Mouse (Mus musculus) 3T3-L1 (cell line): ENCODE data around the gene Wwox.

ENCODE experiments used
- DNase-seq: peaks from one replicate; pipeline ENCODE4 v3.0.0-alpha.2; 2015; ENCODE audit warnings: low read depth, low spot score

Gene Wwox

GRCm38 (mm10) chr8:114594811-114595210 is 155.4 kb downstream of the Wwox start:
- DNase-seq: peak; percentile 27

GRCm38 (mm10) chr8:114599555-114599954 is 160.1 kb downstream of the Wwox start:
- no peak for DNase-seq

- DNase-seq: no peak
Measured at GRCm38 (mm10) chr8:114600196-114600595, 160.7 kb downstream of the Wwox start.

- no peak for DNase-seq
Measured at GRCm38 (mm10) chr8:114603046-114603445, 163.6 kb downstream of the Wwox start.

- no peak for DNase-seq
Measured at GRCm38 (mm10) chr8:114603561-114603960, 164.1 kb downstream of the Wwox start.

GRCm38 (mm10) chr8:114604315-114604714 is 164.9 kb downstream of the Wwox start:
- DNase-seq: no peak

GRCm38 (mm10) chr8:114605651-114606050 is 166.2 kb downstream of the Wwox start:
- no peak for DNase-seq

- DNase-seq: no peak
Measured at GRCm38 (mm10) chr8:114609330-114609729, 169.9 kb downstream of the Wwox start.

GRCm38 (mm10) chr8:114611075-114611474 is 171.6 kb downstream of the Wwox start:
- no peak for DNase-seq

- DNase-seq: peak; percentile 70
Measured at GRCm38 (mm10) chr8:114612091-114612490, 172.6 kb downstream of the Wwox start.

GRCm38 (mm10) chr8:114615413-114615812 is 176.0 kb downstream of the Wwox start:
- DNase-seq: no peak

GRCm38 (mm10) chr8:114615908-114616307 is 176.5 kb downstream of the Wwox start:
- DNase-seq: peak; percentile 88

- no peak for DNase-seq
Measured at GRCm38 (mm10) chr8:114618908-114619508, 179.6 kb downstream of the Wwox start.

GRCm38 (mm10) chr8:114625402-114625801 is 185.9 kb downstream of the Wwox start:
- DNase-seq: no peak

- no peak for DNase-seq
Measured at GRCm38 (mm10) chr8:114626897-114627296, 187.4 kb downstream of the Wwox start.

- DNase-seq: no peak
Measured at GRCm38 (mm10) chr8:114629719-114630118, 190.3 kb downstream of the Wwox start.

- DNase-seq: no peak
Measured at GRCm38 (mm10) chr8:114631087-114631486, 191.6 kb downstream of the Wwox start.

GRCm38 (mm10) chr8:114634151-114634550 is 194.7 kb downstream of the Wwox start:
- DNase-seq: peak; percentile 66

GRCm38 (mm10) chr8:114634669-114635410 is 195.4 kb downstream of the Wwox start:
- DNase-seq: peak; percentile 32

- no peak for DNase-seq
Measured at GRCm38 (mm10) chr8:114636376-114636775, 196.9 kb downstream of the Wwox start.

- DNase-seq: no peak
Measured at GRCm38 (mm10) chr8:114641809-114642208, 202.4 kb downstream of the Wwox start.

- no peak for DNase-seq
Measured at GRCm38 (mm10) chr8:114650789-114651188, 211.3 kb downstream of the Wwox start.

GRCm38 (mm10) chr8:114657789-114658188 is 218.3 kb downstream of the Wwox start:
- peak; percentile 49 for DNase-seq
